ENCODE assay signal across 25 mouse cellular contexts in the genomic region with DNA sequence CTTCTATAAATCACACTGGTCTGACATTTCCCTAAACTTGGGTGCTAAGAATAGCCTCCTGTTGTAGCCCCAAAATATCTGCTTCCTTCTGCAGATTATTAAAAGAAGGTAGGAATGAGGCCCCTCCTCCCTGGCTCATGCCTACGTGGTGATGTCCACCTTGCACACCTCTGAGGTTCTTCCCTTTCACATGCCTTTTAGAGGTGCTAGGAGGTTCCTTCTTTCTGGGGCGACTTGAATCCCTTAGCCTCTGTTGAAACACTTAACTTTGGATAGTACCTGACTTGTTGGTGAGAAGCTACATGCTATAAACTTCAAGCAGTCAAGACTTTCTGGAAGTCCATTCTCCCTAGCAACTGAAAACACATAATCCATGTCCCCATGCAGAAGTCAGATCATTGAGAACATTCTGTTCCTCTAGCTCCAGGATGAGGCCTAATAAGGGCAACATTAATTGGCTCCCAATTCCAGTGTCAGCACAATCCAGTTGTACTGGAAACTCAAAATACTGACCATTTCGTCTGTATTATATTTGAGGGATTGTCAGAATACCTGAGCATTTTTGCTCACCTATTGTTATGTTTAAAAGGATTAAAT.
A peak's percentile ranks its signal among the peaks of the same experiment; 100 is the strongest.
DNase-seq lines count a peak whose midpoint lies in the region; TF ChIP-seq lines count a peak whose summit lies in the region.
"Had no signal": no experiment of that assay in that cellular context is flagged by ENCODE, and none has a peak within 500 bp of the region (broad histone marks: within the 10 kb centered on the region; RNA-seq: fewer than 3 reads in every experiment).

No protein-coding gene starts in this region.

- H3K4me1 ChIP-seq in heart, adult 2 months (ENCODE audit: control insufficient read depth, insufficient read depth, low read length), result peaks cover 10% of the 10 kb centered on the region
- H3K4me1 ChIP-seq in heart, embryonic 10.5 days, result no peaks in the 10 kb centered on the region
- peaks cover 16% of the 10 kb centered on the region for H3K4me1 ChIP-seq in kidney, adult 2 months (ENCODE audit: control insufficient read depth, insufficient read depth, low read length)
- H3K4me1 ChIP-seq in lung, adult 2 months (ENCODE audit: control insufficient read depth, insufficient read depth, low read length), result peaks cover 4% of the 10 kb centered on the region
- H3K4me1 ChIP-seq: hindbrain, embryonic 12.5 days; intestine, embryonic 15.5 days; midbrain, embryonic 13.5 days; neural tube, embryonic 13.5 days had no signal

- H3K27me3 ChIP-seq in heart, adult 2 months (ENCODE audit: control insufficient read depth, insufficient read depth, low read length), result no peaks in the 10 kb centered on the region
- no peaks in the 10 kb centered on the region for H3K27me3 ChIP-seq in heart, embryonic 10.5 days (ENCODE audit: insufficient read depth, poor library complexity, severe bottlenecking)
- H3K27me3 ChIP-seq in kidney, adult 2 months (replicated peaks; ENCODE audit: control insufficient read depth, insufficient read depth, low read length), result no peaks in the 10 kb centered on the region; the same call in 1 of the 2 replicates
- H3K27me3 ChIP-seq: embryonic facial prominence, embryonic 13.5 days; hindbrain, embryonic 12.5 days; intestine, embryonic 15.5 days; midbrain, embryonic 13.5 days; neural tube, embryonic 13.5 days had no signal

- H3K79me2 ChIP-seq in heart, adult 2 months (replicated peaks; ENCODE audit: control insufficient read depth, insufficient read depth, low read length), result no peaks in the 10 kb centered on the region

- intact Hi-C loops in heart, adult 2 months (cut with DNase I), result loop anchor here (5.0 to 10.0 kb wide), 3 partner anchors 106 to 311 kb away; no protein-coding TSS in a partner anchor

- H3K4me3 ChIP-seq in heart, adult 2 months, result no peak overlapping the region
- H3K4me3 ChIP-seq in heart, embryonic 10.5 days, result no peak overlapping the region
- no peak overlapping the region for H3K4me3 ChIP-seq in kidney, adult 2 months (ENCODE audit: insufficient read depth, low read depth, low read length)
- H3K4me3 ChIP-seq in lung, adult 2 months (replicated peaks; ENCODE audit: extremely low read depth, low read depth, low read length), result no peak overlapping the region
- H3K4me3 ChIP-seq: embryonic facial prominence, embryonic 13.5 days; erythroblast, embryonic 14.5 days; hindbrain, embryonic 12.5 days; intestine, embryonic 15.5 days; midbrain, embryonic 13.5 days; neural tube, embryonic 13.5 days had no signal

- no peak overlapping the region for H3K9ac ChIP-seq in heart, adult 2 months (ENCODE audit: low read depth, low read length)
- H3K9ac ChIP-seq: embryonic facial prominence, embryonic 13.5 days; hindbrain, embryonic 12.5 days; intestine, embryonic 15.5 days; liver, embryonic 14.5 days; lung, embryonic 14.5 days; midbrain, embryonic 13.5 days; neural tube, embryonic 13.5 days had no signal

- no peak for TF ChIP-seq CTCF in heart, adult 2 months (IDR thresholded peaks at IDR 0.05)
- no peak for TF ChIP-seq CTCF in kidney, adult 2 months (conservative IDR thresholded peaks at IDR 0.05; ENCODE audit: insufficient read depth, insufficient read length, low read depth, low read length)
- no peak for TF ChIP-seq CTCF in lung, adult 2 months (IDR thresholded peaks at IDR 0.05; ENCODE audit: insufficient read depth, low read length)

- peaks cover 15% of the 10 kb centered on the region for H3K36me3 ChIP-seq in heart, adult 2 months (ENCODE audit: control insufficient read depth, insufficient read depth, low read length)
- H3K36me3 ChIP-seq in heart, embryonic 10.5 days, result no peaks in the 10 kb centered on the region
- H3K36me3 ChIP-seq in kidney, adult 2 months (ENCODE audit: control insufficient read depth, insufficient read depth, low read length), result no peaks in the 10 kb centered on the region
- H3K36me3 ChIP-seq: embryonic facial prominence, embryonic 13.5 days; hindbrain, embryonic 12.5 days; intestine, embryonic 15.5 days; midbrain, embryonic 13.5 days; neural tube, embryonic 13.5 days had no signal

- no peaks in the 10 kb centered on the region for H3K9me3 ChIP-seq in heart, embryonic 10.5 days
- H3K9me3 ChIP-seq: embryonic facial prominence, embryonic 13.5 days; hindbrain, embryonic 12.5 days; intestine, embryonic 15.5 days; midbrain, embryonic 13.5 days; neural tube, embryonic 13.5 days had no signal

- no peak for TF ChIP-seq EP300 in heart, adult 2 months (IDR thresholded peaks at IDR 0.05; ENCODE audit: insufficient read depth, low read depth, low read length)

- no peak for TF ChIP-seq POLR2A in heart, adult 2 months (IDR thresholded peaks at IDR 0.05; ENCODE audit: insufficient read depth, low read depth, low read length)
- no peak for TF ChIP-seq POLR2A in kidney, adult 2 months (IDR thresholded peaks at IDR 0.05; ENCODE audit: low read depth, low read length)
- no peak for TF ChIP-seq POLR2A in lung, adult 2 months (IDR thresholded peaks at IDR 0.05; ENCODE audit: borderline replicate concordance, extremely low read depth, low read depth, low read length)

- 39% methylated on average over 3 of the region's 3 CpGs for WGBS in heart, adult 2 months
- WGBS in heart, embryonic 10.5 days, result 70% methylated on average over 3 of the region's 3 CpGs
- WGBS in kidney, adult 2 months, result 64% methylated on average over 3 of the region's 3 CpGs
- 61% methylated on average over 3 of the region's 3 CpGs for WGBS in lung, adult 2 months

- peak in 1 of 2 experiments; percentile 17 for DNase-seq in heart, adult 2 months
- no peak for DNase-seq in heart, embryonic 10.5 days (ENCODE audit: low spot score)
- peak; percentile 72 for DNase-seq in kidney, adult 2 months
- DNase-seq in kidney, postnatal 4 days, result no peak
- DNase-seq in lung, postnatal 36 days, result peak; percentile 11
- DNase-seq in lung, adult 2 months, result no peak
- peak; percentile 22 for DNase-seq in skeletal muscle tissue, adult 2 months (ENCODE audit: low read depth, low spot score)
- DNase-seq in frontal cortex, adult 2 months (ENCODE audit: extremely low spot score in 1 of 2, low spot score in 1 of 2), result no peak
- DNase-seq: adrenal gland, postnatal 25 days; B cell, adult 2 months; cerebellum, adult 18-20 months; cerebellum, postnatal 10 days; gastrocnemius, postnatal 36 days; liver; lung, embryonic 14.5 days; lung, postnatal 4 days; right cerebral cortex, postnatal 4 days had no signal

- peak overlapping the region; percentile 80 for H3K27ac ChIP-seq in heart, adult 2 months
- no peak overlapping the region for H3K27ac ChIP-seq in heart, embryonic 10.5 days
- H3K27ac ChIP-seq in kidney, adult 2 months (ENCODE audit: insufficient read depth, low read depth, low read length), result peak overlapping the region; percentile 89
- H3K27ac ChIP-seq: embryonic facial prominence, embryonic 13.5 days; hindbrain, embryonic 12.5 days; hindbrain, postnatal 0 days; intestine, embryonic 15.5 days; liver, embryonic 14.5 days; midbrain, embryonic 13.5 days; neural tube, embryonic 13.5 days had no signal

Comparison
In these comparisons a context has a peak if more than half of its experiments do, and no peak if none do; other contexts are left out.
1. DNase-seq: peak in kidney, adult 2 months (single experiment), lung, postnatal 36 days (single experiment) and skeletal muscle tissue, adult 2 months (single experiment); none in heart, embryonic 10.5 days (single experiment), kidney, postnatal 4 days (0 of 2), lung, adult 2 months (single experiment) and frontal cortex, adult 2 months (0 of 2).